Mouse (Mus musculus): Measurements from ENCODE around the gene Gm45062. TPM values are rescaled to one million over a fixed set of nuclear protein-coding genes. Genes with fewer than 3 reads are reported as not detected.

The Gm45062 gene
- polyA plus RNA-seq, 1 experiment from 2014 or later, result 14.7 TPM

DNA sequence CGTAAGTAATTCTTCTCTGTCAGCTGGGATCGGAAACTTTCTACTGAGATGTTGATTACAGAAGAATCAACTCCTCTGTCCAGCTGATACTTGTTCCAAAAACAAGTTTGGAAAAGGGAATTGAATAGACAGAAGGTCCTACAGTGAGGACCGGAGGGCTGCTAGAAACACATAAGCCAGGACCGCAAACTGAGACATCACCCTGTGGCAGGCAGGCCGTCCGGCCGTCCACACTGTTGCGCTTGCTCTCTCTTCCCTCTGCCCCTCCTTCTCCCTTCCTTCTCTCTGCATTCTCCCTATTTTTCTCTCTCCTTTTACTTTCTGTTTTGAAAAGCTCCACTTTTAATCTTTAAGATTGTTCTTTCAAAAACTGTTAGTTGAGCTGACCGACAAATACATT is 332.4 kb downstream of the Gm45062 start:
- Histone ChIP-seq H3K4me3 (ENCODE audit: low read length) (no peak overlapping the region), H3K27ac (ENCODE audit: low read length) (no peak overlapping the region), H3K27me3 (ENCODE audit: insufficient read depth, low read length) (no peaks in the 10 kb centered on the region), H3K9ac (replicated peaks; ENCODE audit: low read length) (no peak overlapping the region), H3K36me3 (ENCODE audit: insufficient read depth, low read length) (0 out of 2 replicates have a peak, but pooled peaks cover 8% of the 10 kb centered on the region), H3K4me2 (replicated peaks; ENCODE audit: low read depth, low read length) (no peak overlapping the region), H3K4me1 (ENCODE audit: insufficient read depth, low read length) (no peaks in the 10 kb centered on the region), H3K9me3 (ENCODE audit: low read length) (no peaks in the 10 kb centered on the region)
- no peak for ATAC-seq (ENCODE audit: low FRiP score, low TSS enrichment)
- 77% methylated on average over 9 of the region's 9 CpGs for WGBS

DNA sequence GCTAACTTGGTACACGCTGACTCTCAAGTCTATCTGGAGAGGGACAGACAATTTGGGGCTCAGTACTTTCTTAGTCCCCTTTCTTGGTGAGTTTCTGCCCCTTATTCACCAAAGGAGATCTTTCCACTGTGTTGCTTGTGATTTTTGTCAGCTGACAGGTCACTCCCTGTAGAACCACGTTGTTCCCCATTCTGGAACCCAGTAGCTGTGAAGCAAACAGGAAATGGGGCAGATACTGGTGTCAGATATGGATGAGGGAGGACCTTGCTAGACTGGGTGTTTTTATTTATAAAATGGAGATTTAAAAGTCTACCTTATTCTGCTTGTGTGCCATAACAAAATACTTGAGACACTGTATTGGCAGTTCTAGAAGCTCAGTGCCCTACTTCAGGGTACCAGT is 358.1 kb downstream of the Gm45062 start:
- Histone ChIP-seq H3K27ac (ENCODE audit: low read length) (no peak overlapping the region), H3K4me2 (replicated peaks; ENCODE audit: low read depth, low read length) (no peak overlapping the region), H3K9ac (replicated peaks; ENCODE audit: low read length) (no peak overlapping the region), H3K4me1 (ENCODE audit: insufficient read depth, low read length) (no peaks in the 10 kb centered on the region), H3K27me3 (ENCODE audit: insufficient read depth, low read length) (no peaks in the 10 kb centered on the region), H3K4me3 (ENCODE audit: low read length) (no peak overlapping the region), H3K36me3 (ENCODE audit: insufficient read depth, low read length) (no peaks in the 10 kb centered on the region), H3K9me3 (ENCODE audit: low read length) (no peaks in the 10 kb centered on the region)
- no peak for ATAC-seq (ENCODE audit: low FRiP score, low TSS enrichment)
- WGBS, result 71% methylated on average over 2 of the region's 2 CpGs

DNA sequence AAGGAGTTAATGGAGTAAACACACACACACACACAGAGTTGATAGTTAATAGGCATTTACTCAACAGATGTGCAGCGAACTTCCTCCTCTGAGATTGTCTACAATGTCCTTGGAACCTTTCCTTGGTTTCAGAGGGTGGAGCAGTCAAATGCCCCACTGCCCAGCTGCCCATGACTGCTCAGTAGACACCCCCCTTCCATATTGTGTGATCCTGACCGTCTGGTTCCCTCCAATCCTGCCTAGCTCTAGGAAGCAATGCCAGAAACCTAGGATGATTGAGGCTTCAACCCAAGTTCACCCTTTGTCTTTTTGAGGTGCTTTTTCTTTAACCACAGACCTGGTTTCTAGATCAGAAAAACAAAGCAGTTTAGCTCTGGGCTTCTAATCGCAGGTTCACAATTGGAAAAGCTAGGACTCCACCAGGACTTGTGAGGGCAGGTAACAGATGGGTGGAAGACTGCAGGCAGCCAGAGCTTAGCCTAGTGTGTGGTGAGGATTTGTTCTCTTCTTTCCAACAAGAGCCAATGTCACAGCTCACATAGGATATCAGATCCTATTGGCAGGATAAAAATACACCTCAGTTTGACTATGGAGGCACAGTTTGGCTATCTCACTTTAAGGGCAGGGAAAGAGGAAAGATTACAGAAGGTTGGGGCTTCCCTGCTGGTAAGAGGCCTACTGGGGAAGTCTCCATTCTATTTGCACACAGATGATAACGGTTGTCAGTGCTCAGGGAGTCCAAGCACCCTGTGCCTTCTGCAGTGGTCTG is 360.5 kb downstream of the Gm45062 start:
- no peak overlapping the region for H3K27ac ChIP-seq (ENCODE audit: low read length)
- H3K4me3 ChIP-seq (ENCODE audit: low read length), result no peak overlapping the region
- WGBS, result 80% methylated on average over 4 of the region's 4 CpGs
- no peak overlapping the region for H3K4me2 ChIP-seq (replicated peaks; ENCODE audit: low read depth, low read length)
- H3K4me1 ChIP-seq (ENCODE audit: insufficient read depth, low read length), result no peaks in the 10 kb centered on the region
- no peaks in the 10 kb centered on the region for H3K36me3 ChIP-seq (ENCODE audit: insufficient read depth, low read length)
- no peaks in the 10 kb centered on the region for H3K27me3 ChIP-seq (ENCODE audit: insufficient read depth, low read length)
- ATAC-seq (ENCODE audit: low FRiP score, low TSS enrichment), result no peak
- no peaks in the 10 kb centered on the region for H3K9me3 ChIP-seq (ENCODE audit: low read length)
- no peak overlapping the region for H3K9ac ChIP-seq (replicated peaks; ENCODE audit: low read length)

DNA sequence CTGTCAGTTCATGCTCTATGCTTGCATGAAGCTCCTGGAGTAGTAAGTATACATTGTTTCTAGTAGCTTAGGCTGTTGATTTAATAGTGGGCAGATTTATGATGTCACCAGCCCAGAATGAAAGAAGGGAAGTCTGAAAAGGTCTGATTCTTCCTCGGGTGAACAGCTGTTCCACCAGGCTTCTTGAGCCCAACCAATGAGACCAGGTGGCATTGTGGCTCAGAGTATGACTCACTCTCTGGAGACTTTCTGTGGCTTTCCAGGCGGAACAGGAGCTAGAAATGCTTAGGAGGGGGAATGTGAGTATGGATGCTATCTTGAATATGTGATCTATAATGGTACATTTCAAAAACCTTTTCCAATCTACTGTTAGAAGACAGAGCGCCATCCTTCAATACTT is 363.8 kb downstream of the Gm45062 start:
- Histone ChIP-seq H3K9ac (replicated peaks; ENCODE audit: low read length) (no peak overlapping the region), H3K27ac (ENCODE audit: low read length) (no peak overlapping the region), H3K4me1 (ENCODE audit: insufficient read depth, low read length) (no peaks in the 10 kb centered on the region), H3K4me3 (ENCODE audit: low read length) (no peak overlapping the region), H3K9me3 (ENCODE audit: low read length) (no peaks in the 10 kb centered on the region), H3K36me3 (ENCODE audit: insufficient read depth, low read length) (no peaks in the 10 kb centered on the region), H3K27me3 (ENCODE audit: insufficient read depth, low read length) (no peaks in the 10 kb centered on the region), H3K4me2 (replicated peaks; ENCODE audit: low read depth, low read length) (no peak overlapping the region)
- 63% methylated on average over 3 of the region's 3 CpGs for WGBS
- ATAC-seq (ENCODE audit: low FRiP score, low TSS enrichment), result no peak

DNA sequence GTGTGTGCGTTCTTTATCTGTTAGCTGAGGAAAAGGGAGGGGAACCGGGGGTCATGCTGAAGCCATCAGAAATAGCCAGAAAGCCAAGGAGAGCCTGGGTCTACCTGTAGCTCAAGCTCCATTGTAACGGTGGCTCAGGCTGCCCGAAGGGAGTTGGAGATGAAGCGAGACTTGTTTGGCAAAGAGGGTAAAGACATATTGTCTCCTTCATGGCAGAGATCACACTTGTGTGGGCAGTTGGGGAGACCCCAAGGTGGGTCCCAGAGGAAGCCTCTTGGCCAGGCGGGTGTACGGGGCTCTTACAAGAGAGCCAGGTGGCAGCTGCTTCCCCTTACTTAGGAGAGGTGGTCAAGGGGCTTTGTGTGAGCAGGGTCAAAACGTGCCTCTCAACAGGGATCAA is 369.0 kb downstream of the Gm45062 start:
- Histone ChIP-seq H3K9me3 (ENCODE audit: low read length) (no peaks in the 10 kb centered on the region), H3K27me3 (ENCODE audit: insufficient read depth, low read length) (no peaks in the 10 kb centered on the region), H3K4me2 (replicated peaks; ENCODE audit: low read depth, low read length) (no peak overlapping the region), H3K9ac (replicated peaks; ENCODE audit: low read length) (no peak overlapping the region), H3K4me1 (ENCODE audit: insufficient read depth, low read length) (peaks cover 6% of the 10 kb centered on the region; the same call in 1 of the 2 replicates), H3K36me3 (ENCODE audit: insufficient read depth, low read length) (no peaks in the 10 kb centered on the region), H3K27ac (ENCODE audit: low read length) (no peak overlapping the region), H3K4me3 (ENCODE audit: low read length) (no peak overlapping the region)
- no peak for ATAC-seq (ENCODE audit: low FRiP score, low TSS enrichment)
- WGBS, result 83% methylated on average over 8 of the region's 8 CpGs

DNA sequence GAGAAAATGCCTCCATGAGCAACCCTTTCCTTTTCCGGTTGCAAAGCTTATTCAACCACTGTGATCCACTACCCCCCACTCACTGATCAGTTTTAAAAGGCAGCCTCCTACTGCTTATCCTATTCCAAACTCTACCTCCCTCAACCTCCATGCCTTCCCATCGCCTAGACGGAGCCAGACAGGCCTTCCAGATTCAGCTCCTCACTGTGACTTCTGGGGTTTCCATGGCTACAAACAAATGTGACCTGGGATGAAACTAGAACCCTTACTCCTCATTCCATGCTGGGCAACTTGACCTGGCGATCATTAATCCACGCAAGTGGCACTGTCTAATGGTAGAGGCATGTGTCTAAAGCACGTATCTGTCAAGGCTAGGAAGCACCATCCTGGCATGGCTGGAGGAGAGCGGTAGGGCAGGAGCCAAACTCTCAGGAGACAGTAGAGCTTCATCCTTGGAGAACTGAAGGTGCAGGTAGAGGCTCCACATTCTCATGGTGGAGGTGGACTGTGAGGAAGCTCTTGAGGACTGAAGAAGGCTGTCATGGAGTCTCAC is 369.5 kb downstream of the Gm45062 start:
- WGBS, result 50% methylated on average over 7 of the region's 7 CpGs
- Histone ChIP-seq H3K27me3 (ENCODE audit: insufficient read depth, low read length) (no peaks in the 10 kb centered on the region), H3K9me3 (ENCODE audit: low read length) (no peaks in the 10 kb centered on the region), H3K9ac (replicated peaks; ENCODE audit: low read length) (no peak overlapping the region), H3K4me1 (ENCODE audit: insufficient read depth, low read length) (peaks cover 6% of the 10 kb centered on the region; the same call in 1 of the 2 replicates), H3K36me3 (ENCODE audit: insufficient read depth, low read length) (no peaks in the 10 kb centered on the region), H3K4me2 (replicated peaks; ENCODE audit: low read depth, low read length) (no peak overlapping the region), H3K4me3 (ENCODE audit: low read length) (no peak overlapping the region), H3K27ac (ENCODE audit: low read length) (no peak overlapping the region)
- ATAC-seq (ENCODE audit: low FRiP score, low TSS enrichment), result peak; percentile 57

DNA sequence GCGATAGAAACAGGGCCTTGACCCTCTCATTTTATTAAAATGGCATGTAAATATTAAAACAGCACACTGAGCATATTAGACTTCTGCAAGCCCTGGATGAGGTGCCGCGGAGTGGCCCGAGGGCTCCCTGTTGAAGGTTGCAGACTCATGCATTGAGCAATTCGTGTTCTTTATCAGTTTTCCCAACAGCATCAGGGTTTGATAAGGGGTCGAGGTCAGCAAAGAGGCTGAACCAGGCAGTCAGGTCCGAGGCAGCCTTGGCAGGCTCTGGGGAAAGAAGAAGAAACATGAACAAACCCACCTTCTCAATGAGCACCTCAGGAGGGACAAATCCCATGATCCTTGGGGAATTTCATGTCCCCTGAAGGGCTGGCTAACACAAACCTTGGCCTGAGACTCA is 371.3 kb downstream of the Gm45062 start:
- no peak for ATAC-seq (ENCODE audit: low FRiP score, low TSS enrichment)
- Histone ChIP-seq H3K4me2 (replicated peaks; ENCODE audit: low read depth, low read length) (no peak overlapping the region), H3K9me3 (ENCODE audit: low read length) (no peaks in the 10 kb centered on the region), H3K36me3 (ENCODE audit: insufficient read depth, low read length) (no peaks in the 10 kb centered on the region), H3K4me3 (ENCODE audit: low read length) (no peak overlapping the region), H3K9ac (replicated peaks; ENCODE audit: low read length) (no peak overlapping the region), H3K27ac (ENCODE audit: low read length) (no peak overlapping the region), H3K27me3 (ENCODE audit: insufficient read depth, low read length) (no peaks in the 10 kb centered on the region), H3K4me1 (ENCODE audit: insufficient read depth, low read length) (peaks cover 6% of the 10 kb centered on the region; the same call in 1 of the 2 replicates)
- WGBS, result 82% methylated on average over 7 of the region's 7 CpGs

DNA sequence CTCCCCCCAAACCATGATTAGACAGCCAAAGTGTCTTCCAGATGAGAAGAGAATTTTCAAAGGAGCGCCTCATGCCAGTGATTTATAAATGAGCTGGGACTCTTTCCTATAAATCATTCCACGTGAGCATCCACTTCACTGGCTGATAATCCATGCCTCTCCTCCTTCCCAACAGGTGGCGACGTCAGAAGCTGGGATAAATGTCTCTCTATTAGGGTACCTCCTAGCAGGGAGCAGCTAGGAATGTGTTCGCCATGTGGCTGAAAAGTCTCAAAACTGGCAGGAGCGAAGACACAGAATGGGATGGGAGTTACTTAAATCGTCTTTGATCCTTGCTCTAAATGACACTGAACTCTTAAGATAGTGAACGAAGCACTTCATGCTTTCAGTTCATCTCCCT is 372.1 kb downstream of the Gm45062 start:
- no peaks in the 10 kb centered on the region for H3K27me3 ChIP-seq (ENCODE audit: insufficient read depth, low read length)
- H3K4me3 ChIP-seq (ENCODE audit: low read length), result no peak overlapping the region
- no peak overlapping the region for H3K9ac ChIP-seq (replicated peaks; ENCODE audit: low read length)
- H3K9me3 ChIP-seq (ENCODE audit: low read length), result no peaks in the 10 kb centered on the region
- no peak overlapping the region for H3K27ac ChIP-seq (ENCODE audit: low read length)
- no peak for ATAC-seq (ENCODE audit: low FRiP score, low TSS enrichment)
- H3K4me1 ChIP-seq (ENCODE audit: insufficient read depth, low read length), result peaks cover 6% of the 10 kb centered on the region; the same call in 1 of the 2 replicates
- H3K36me3 ChIP-seq (ENCODE audit: insufficient read depth, low read length), result no peaks in the 10 kb centered on the region
- WGBS, result 74% methylated on average over 8 of the region's 8 CpGs
- no peak overlapping the region for H3K4me2 ChIP-seq (replicated peaks; ENCODE audit: low read depth, low read length)

DNA sequence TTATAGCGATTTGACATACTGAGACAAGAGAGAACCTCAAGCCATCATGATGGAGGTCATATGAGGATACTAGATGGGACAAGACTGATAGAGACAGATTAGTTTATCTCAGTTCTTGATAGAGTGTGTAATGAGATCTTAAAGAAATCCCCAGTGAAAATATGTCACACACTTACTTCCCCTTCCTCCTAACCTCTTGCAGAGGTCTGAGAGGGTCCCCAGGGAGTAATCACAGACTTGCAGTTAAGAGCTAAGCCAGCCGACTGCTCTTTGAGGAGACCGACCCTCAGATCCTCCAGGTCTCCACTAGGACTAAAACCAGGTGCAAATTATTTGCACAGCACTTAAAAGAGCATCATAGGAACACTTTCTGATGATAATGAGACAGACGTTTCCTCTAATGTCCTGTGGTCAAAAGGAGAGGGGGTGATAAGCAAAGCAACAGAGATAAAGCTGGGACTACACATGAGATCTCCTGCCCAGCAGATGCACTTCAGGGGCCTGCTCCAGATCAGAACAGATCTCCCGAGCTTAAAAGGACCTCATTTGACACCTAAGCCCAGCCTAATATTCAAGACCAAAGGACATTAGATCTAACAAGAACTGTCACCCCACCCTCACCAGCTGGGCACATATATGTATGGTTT is 372.9 kb downstream of the Gm45062 start:
- Histone ChIP-seq H3K4me1 (ENCODE audit: insufficient read depth, low read length) (peaks cover 6% of the 10 kb centered on the region; the same call in 1 of the 2 replicates), H3K36me3 (ENCODE audit: insufficient read depth, low read length) (no peaks in the 10 kb centered on the region), H3K27ac (ENCODE audit: low read length) (no peak overlapping the region), H3K4me2 (replicated peaks; ENCODE audit: low read depth, low read length) (no peak overlapping the region), H3K9me3 (ENCODE audit: low read length) (no peaks in the 10 kb centered on the region), H3K27me3 (ENCODE audit: insufficient read depth, low read length) (no peaks in the 10 kb centered on the region), H3K4me3 (ENCODE audit: low read length) (no peak overlapping the region), H3K9ac (replicated peaks; ENCODE audit: low read length) (no peak overlapping the region)
- ATAC-seq (ENCODE audit: low FRiP score, low TSS enrichment), result no peak
- 64% methylated on average over 5 of the region's 5 CpGs for WGBS

DNA sequence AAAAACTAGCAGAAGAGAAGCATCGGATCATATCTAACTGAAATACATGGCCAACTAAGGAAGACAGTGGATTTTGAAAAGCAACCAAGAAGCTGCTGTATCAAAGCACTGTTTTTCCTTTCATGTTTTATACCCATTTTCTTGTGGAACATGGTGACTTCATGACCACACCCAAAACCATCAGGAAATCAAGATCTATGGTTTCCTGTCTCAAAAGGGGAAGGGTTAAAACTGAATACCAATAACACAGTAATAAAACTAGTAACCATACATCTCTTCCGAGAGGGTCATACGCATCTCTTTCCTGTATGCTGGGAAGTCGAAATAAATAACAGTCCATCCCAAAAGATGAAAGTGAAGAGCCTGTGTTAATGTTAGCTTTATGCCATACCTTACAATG is 373.5 kb downstream of the Gm45062 start:
- H3K27me3 ChIP-seq (ENCODE audit: insufficient read depth, low read length), result no peaks in the 10 kb centered on the region
- 89% methylated on average over 4 of the region's 4 CpGs for WGBS
- peaks cover 6% of the 10 kb centered on the region; the same call in 1 of the 2 replicates for H3K4me1 ChIP-seq (ENCODE audit: insufficient read depth, low read length)
- H3K27ac ChIP-seq (ENCODE audit: low read length), result no peak overlapping the region
- H3K36me3 ChIP-seq (ENCODE audit: insufficient read depth, low read length), result no peaks in the 10 kb centered on the region
- ATAC-seq (ENCODE audit: low FRiP score, low TSS enrichment), result no peak
- H3K4me3 ChIP-seq (ENCODE audit: low read length), result no peak overlapping the region
- no peak overlapping the region for H3K9ac ChIP-seq (replicated peaks; ENCODE audit: low read length)
- H3K4me2 ChIP-seq (replicated peaks; ENCODE audit: low read depth, low read length), result no peak overlapping the region
- H3K9me3 ChIP-seq (ENCODE audit: low read length), result no peaks in the 10 kb centered on the region
